ENCODE assay signal across 8 mouse cellular contexts in the genomic region with DNA sequence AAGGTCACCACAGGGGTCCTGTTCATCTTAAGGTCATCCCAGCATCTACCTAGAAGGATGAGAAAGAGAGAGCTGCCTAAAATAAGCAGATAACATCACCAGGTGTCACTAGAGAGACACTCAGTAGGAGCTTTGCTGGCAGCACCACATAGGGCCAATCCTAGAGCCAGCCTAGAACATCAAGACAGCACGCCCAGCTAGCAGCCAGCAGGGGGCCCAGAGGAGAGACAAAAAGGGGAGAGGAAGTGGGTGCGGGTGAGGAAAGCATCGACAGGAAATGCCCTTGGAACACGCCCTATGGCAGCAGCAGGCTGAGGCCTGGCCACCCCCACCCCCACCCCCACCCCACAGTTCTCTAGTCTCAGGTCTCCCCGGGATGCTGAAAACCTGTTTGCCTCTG.
DNase-seq lines count a peak whose midpoint lies in the region; ATAC-seq and TF ChIP-seq lines count a peak whose summit lies in the region.

No protein-coding gene starts in this region.

- no peaks in the 10 kb centered on the region for H3K27me3 ChIP-seq in midbrain, postnatal 0 days (ENCODE audit: insufficient read depth, low read length)
- H3K27me3 ChIP-seq in midbrain, embryonic 16.5 days (ENCODE audit: control insufficient read depth, insufficient read depth, low read depth, low read length) = no peaks in the 10 kb centered on the region
- no peaks in the 10 kb centered on the region for H3K27me3 ChIP-seq in heart, embryonic 12.5 days (replicated peaks)
- no peaks in the 10 kb centered on the region for H3K27me3 ChIP-seq in limb, embryonic 11.5 days (ENCODE audit: control insufficient read depth, insufficient read depth, low read length)

- no peak for DNase-seq in midbrain, postnatal 0 days (ENCODE audit: low spot score)
- DNase-seq in limb, embryonic 11.5 days (ENCODE audit: low spot score) = peak; percentile 41
- DNase-seq in retina, postnatal 1 day = no peak
- DNase-seq in cerebellum, adult 9-11 months = no peak

- ATAC-seq in midbrain, postnatal 0 days (ENCODE audit: low FRiP score) = no peak
- no peak for ATAC-seq in midbrain, embryonic 16.5 days
- peak; percentile 34; the same call in 1 of the 2 replicates for ATAC-seq in heart, embryonic 12.5 days (ENCODE audit: insufficient number of reproducible peaks, low FRiP score)
- no peak for ATAC-seq in limb, embryonic 11.5 days (ENCODE audit: insufficient number of reproducible peaks, low FRiP score, low TSS enrichment, low read depth)
- peak; percentile 96 for ATAC-seq in neutrophil, adult 5-6 weeks (ENCODE audit: extremely low read depth, insufficient number of reproducible peaks, low FRiP score, poor library complexity, severe bottlenecking)

- no peak overlapping the region for H3K9ac ChIP-seq in midbrain, postnatal 0 days (replicated peaks; ENCODE audit: low read length, poor library complexity, severe bottlenecking)
- H3K9ac ChIP-seq in midbrain, embryonic 16.5 days (ENCODE audit: low read depth, low read length) = no peak overlapping the region
- no peak overlapping the region for H3K9ac ChIP-seq in heart, embryonic 12.5 days
- no peak overlapping the region for H3K9ac ChIP-seq in limb, embryonic 11.5 days (ENCODE audit: low read length)

- WGBS in midbrain, postnatal 0 days = 63% methylated on average over 5 of the region's 5 CpGs
- 67% methylated on average over 5 of the region's 5 CpGs for WGBS in midbrain, embryonic 16.5 days
- WGBS in heart, embryonic 12.5 days = 26% methylated on average over 5 of the region's 5 CpGs
- WGBS in limb, embryonic 11.5 days = 49% methylated on average over 5 of the region's 5 CpGs

- H3K27ac ChIP-seq in midbrain, postnatal 0 days (ENCODE audit: low read depth, low read length) = no peak overlapping the region
- H3K27ac ChIP-seq in midbrain, embryonic 16.5 days (ENCODE audit: low read length) = no peak overlapping the region
- H3K27ac ChIP-seq in bone marrow macrophage, adult 2 months (ENCODE audit: insufficient read depth, low read depth, low read length) = peak overlapping the region; percentile 75
- H3K27ac ChIP-seq in heart, embryonic 12.5 days (ENCODE audit: poor library complexity, severe bottlenecking) = 0 out of 2 replicates have a peak overlapping the region, but pooled peaks have one; percentile 31
- no peak overlapping the region for H3K27ac ChIP-seq in limb, embryonic 11.5 days (replicated peaks; ENCODE audit: low read depth, low read length)

- peaks cover 14% of the 10 kb centered on the region for H3K4me1 ChIP-seq in midbrain, postnatal 0 days (ENCODE audit: insufficient read depth, low read length)
- peaks cover 31% of the 10 kb centered on the region for H3K4me1 ChIP-seq in midbrain, embryonic 16.5 days (ENCODE audit: control insufficient read depth, insufficient read depth, low read length)
- H3K4me1 ChIP-seq in bone marrow macrophage, adult 2 months (ENCODE audit: control insufficient read depth, insufficient read depth, low read length) = peaks cover 43% of the 10 kb centered on the region
- H3K4me1 ChIP-seq in heart, embryonic 12.5 days (replicated peaks) = peaks cover 54% of the 10 kb centered on the region
- peaks cover 14% of the 10 kb centered on the region; the same call in 1 of the 2 replicates for H3K4me1 ChIP-seq in limb, embryonic 11.5 days (ENCODE audit: control insufficient read depth, insufficient read depth, low read length)

- H3K4me2 ChIP-seq in midbrain, postnatal 0 days (ENCODE audit: low read depth, low read length, poor library complexity, severe bottlenecking) = no peak overlapping the region
- H3K4me2 ChIP-seq in midbrain, embryonic 16.5 days (ENCODE audit: low read length) = no peak overlapping the region
- no peak overlapping the region for H3K4me2 ChIP-seq in heart, embryonic 12.5 days
- H3K4me2 ChIP-seq in limb, embryonic 11.5 days (ENCODE audit: low read depth, severe bottlenecking) = no peak overlapping the region

- TF ChIP-seq POLR2A in bone marrow macrophage, adult 2 months (IDR thresholded peaks at IDR 0.05; ENCODE audit: borderline replicate concordance, low read depth, low read length) = no peak

- no peak overlapping the region for H3K4me3 ChIP-seq in midbrain, postnatal 0 days (ENCODE audit: low read depth, low read length)
- H3K4me3 ChIP-seq in midbrain, embryonic 16.5 days (ENCODE audit: low read depth, low read length) = no peak overlapping the region
- H3K4me3 ChIP-seq in bone marrow macrophage, adult 2 months (ENCODE audit: insufficient read depth, low read length) = no peak overlapping the region
- no peak overlapping the region for H3K4me3 ChIP-seq in heart, embryonic 12.5 days
- no peak overlapping the region for H3K4me3 ChIP-seq in limb, embryonic 11.5 days (ENCODE audit: low read depth, low read length)

- no peaks in the 10 kb centered on the region for H3K36me3 ChIP-seq in midbrain, postnatal 0 days (ENCODE audit: insufficient read depth, low read length)
- H3K36me3 ChIP-seq in midbrain, embryonic 16.5 days (ENCODE audit: control insufficient read depth, insufficient read depth, low read length) = no peaks in the 10 kb centered on the region
- H3K36me3 ChIP-seq in heart, embryonic 12.5 days = no peaks in the 10 kb centered on the region
- no peaks in the 10 kb centered on the region for H3K36me3 ChIP-seq in limb, embryonic 11.5 days (ENCODE audit: control insufficient read depth, insufficient read depth, low read length)

- peak; percentile 40 for TF ChIP-seq CTCF in midbrain, postnatal 0 days (IDR thresholded peaks at IDR 0.05)
- peak; percentile 47 for TF ChIP-seq CTCF in bone marrow macrophage, adult 2 months (IDR thresholded peaks at IDR 0.05; ENCODE audit: low read depth, low read length)

- no peaks in the 10 kb centered on the region for H3K9me3 ChIP-seq in midbrain, postnatal 0 days (ENCODE audit: low read length)
- no peaks in the 10 kb centered on the region for H3K9me3 ChIP-seq in midbrain, embryonic 16.5 days (replicated peaks; ENCODE audit: control insufficient read depth, low read length, poor library complexity, severe bottlenecking)
- no peaks in the 10 kb centered on the region for H3K9me3 ChIP-seq in heart, embryonic 12.5 days (replicated peaks)
- H3K9me3 ChIP-seq in limb, embryonic 11.5 days (ENCODE audit: control insufficient read depth, low read length) = no peaks in the 10 kb centered on the region

Comparison
In these comparisons a context has a peak if more than half of its experiments do, and no peak if none do; other contexts are left out.
1. ATAC-seq: peak in heart, embryonic 12.5 days (single experiment) and neutrophil, adult 5-6 weeks (single experiment); none in midbrain, postnatal 0 days (single experiment), midbrain, embryonic 16.5 days (single experiment) and limb, embryonic 11.5 days (single experiment).
2. H3K27ac ChIP-seq: peak in bone marrow macrophage, adult 2 months (single experiment) and heart, embryonic 12.5 days (single experiment); none in midbrain, postnatal 0 days (single experiment), midbrain, embryonic 16.5 days (single experiment) and limb, embryonic 11.5 days (single experiment).